Mouse (Mus musculus): ENCODE data around the gene Cisd3. TPM values are rescaled to one million over a fixed set of nuclear protein-coding genes. Genes with fewer than 3 reads are reported as not detected.
A peak's percentile ranks its signal among the peaks of the same experiment; 100 is the strongest.

Cisd3 gene
- total RNA-seq, 1 experiment, result 49.9 TPM

DNA sequence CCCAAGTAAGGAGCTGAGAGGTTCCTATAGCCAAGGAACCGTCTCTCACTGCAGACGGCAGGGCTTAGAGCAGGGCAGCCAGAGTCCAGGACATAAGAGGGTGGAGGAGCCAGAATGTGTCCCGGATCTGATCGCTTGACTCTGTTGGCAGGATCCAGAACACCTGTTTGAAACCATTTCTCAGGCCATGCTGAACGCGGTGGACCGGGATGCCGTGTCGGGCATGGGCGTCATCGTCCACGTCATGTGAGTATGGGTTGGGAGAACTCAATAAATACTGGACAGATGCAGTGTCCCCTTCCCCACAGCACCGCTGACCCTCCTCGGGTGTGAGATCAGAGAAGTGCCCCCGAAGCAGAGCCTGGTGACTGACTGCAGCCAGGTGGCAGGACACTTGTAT is 26.7 kb downstream of the Cisd3 start:
- no peak overlapping the region for H3K27ac ChIP-seq (ENCODE audit: insufficient read depth, low read depth, low read length, poor library complexity, severe bottlenecking)
- peaks cover 20% of the 10 kb centered on the region for H3K36me3 ChIP-seq (ENCODE audit: control insufficient read depth, insufficient read depth, low read length, poor library complexity, severe bottlenecking)
- peaks cover 0 to 2% of the 10 kb centered on the region in 2 experiments; a peak in 1 of 4 replicates for H3K4me1 ChIP-seq (ENCODE audit: control insufficient read depth in 2 of 2, insufficient read depth in 2 of 2, low read length in 2 of 2, poor library complexity in 1 of 2)
- H3K9ac ChIP-seq (ENCODE audit: insufficient read depth, low read depth, low read length, poor library complexity, severe bottlenecking), result no peak overlapping the region
- no peaks in the 10 kb centered on the region for H3K9me3 ChIP-seq (ENCODE audit: control insufficient read depth, insufficient read depth, low read depth, low read length)
- no peak overlapping the region for H3K4me3 ChIP-seq (ENCODE audit: insufficient read depth in 1 of 2, low read depth in 1 of 2, low read length in 2 of 2, poor library complexity in 1 of 2, severe bottlenecking in 1 of 2)
- in situ Hi-C loops (cut with MboI; ENCODE audit: low sequenced_read_pairs in 2 of 2, unreplicated experiment in 2 of 2), result no loop called here
- TF ChIP-seq MAFK (IDR thresholded peaks at IDR 0.05; ENCODE audit: insufficient read depth, low read depth, low read length), result no peak
- no peak for DNase-seq (ENCODE audit: low read depth, low spot score)

DNA sequence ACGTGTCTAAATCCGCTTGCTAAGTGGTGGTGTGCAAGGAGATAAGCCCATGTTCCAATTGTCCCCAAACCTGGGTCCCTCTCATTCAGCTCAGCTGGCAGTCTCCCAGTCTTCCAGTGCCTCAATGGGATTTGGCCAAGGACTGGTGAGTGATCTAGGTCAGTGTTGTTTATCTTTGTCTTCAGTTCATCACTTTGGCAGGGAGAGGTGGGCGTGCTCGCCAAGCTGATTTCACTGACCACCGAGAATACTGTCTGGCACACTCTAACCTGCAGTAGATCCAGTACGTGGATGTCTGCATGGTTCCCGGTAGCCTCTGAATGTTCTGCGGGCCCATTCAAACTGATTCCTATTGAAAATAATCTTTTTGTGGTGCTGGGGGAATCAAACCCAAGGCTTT is 28.3 kb downstream of the Cisd3 start:
- Histone ChIP-seq H3K4me3 (ENCODE audit: insufficient read depth in 1 of 2, low read depth in 1 of 2, low read length in 2 of 2, poor library complexity in 1 of 2, severe bottlenecking in 1 of 2) (no peak overlapping the region), H3K4me1 (ENCODE audit: control insufficient read depth in 2 of 2, insufficient read depth in 2 of 2, low read length in 2 of 2, poor library complexity in 1 of 2) (peaks cover 0 to 8% of the 10 kb centered on the region in 2 experiments; a peak in 1 of 4 replicates), H3K9ac (ENCODE audit: insufficient read depth, low read depth, low read length, poor library complexity, severe bottlenecking) (no peak overlapping the region), H3K27ac (ENCODE audit: insufficient read depth, low read depth, low read length, poor library complexity, severe bottlenecking) (no peak overlapping the region), H3K9me3 (ENCODE audit: control insufficient read depth, insufficient read depth, low read depth, low read length) (no peaks in the 10 kb centered on the region), H3K36me3 (ENCODE audit: control insufficient read depth, insufficient read depth, low read length, poor library complexity, severe bottlenecking) (peaks cover 23% of the 10 kb centered on the region)
- TF ChIP-seq HCFC1 (IDR thresholded peaks at IDR 0.05; ENCODE audit: borderline replicate concordance, insufficient read depth, low read length), result no peak
- no peak for TF ChIP-seq CHD2 (IDR thresholded peaks at IDR 0.05; ENCODE audit: low read depth, low read length)
- TF ChIP-seq ZC3H11A (IDR thresholded peaks at IDR 0.05; ENCODE audit: borderline replicate concordance, low read depth, low read length), result no peak
- TF ChIP-seq ZNF384 (IDR thresholded peaks at IDR 0.05; ENCODE audit: low read depth, low read length), result no peak
- no peak for TF ChIP-seq MAFK (IDR thresholded peaks at IDR 0.05; ENCODE audit: insufficient read depth, low read depth, low read length)
- in situ Hi-C loops (cut with MboI; ENCODE audit: low sequenced_read_pairs in 2 of 2, unreplicated experiment in 2 of 2), result no loop called here
- no peak for DNase-seq (ENCODE audit: low read depth, low spot score)

DNA sequence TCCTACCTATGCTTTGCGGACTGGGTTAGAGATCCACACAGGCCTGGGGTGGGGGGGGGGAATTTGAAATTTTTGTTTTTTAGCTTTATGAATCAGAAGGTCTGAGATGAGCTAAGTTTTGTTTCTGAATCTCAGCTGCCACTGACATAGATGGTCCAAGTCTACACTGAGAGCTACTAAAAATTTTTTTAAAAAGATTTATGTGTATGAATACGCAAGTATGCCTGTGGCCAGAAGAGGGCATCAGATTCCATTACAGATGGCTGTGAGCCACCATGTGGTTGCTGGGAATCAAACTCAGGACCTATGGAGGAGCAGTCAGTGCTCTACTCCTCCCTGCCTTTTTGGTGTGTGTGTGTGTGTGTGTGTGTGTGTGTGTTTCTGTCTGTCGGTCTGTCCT is 28.7 kb downstream of the Cisd3 start:
- H3K9ac ChIP-seq (ENCODE audit: insufficient read depth, low read depth, low read length, poor library complexity, severe bottlenecking), result no peak overlapping the region
- no peak for TF ChIP-seq HCFC1 (IDR thresholded peaks at IDR 0.05; ENCODE audit: borderline replicate concordance, insufficient read depth, low read length)
- peak; percentile 39; the same call in 1 of the 2 replicates for TF ChIP-seq ZNF384 (IDR thresholded peaks at IDR 0.05; ENCODE audit: low read depth, low read length)
- no peaks in the 10 kb centered on the region for H3K9me3 ChIP-seq (ENCODE audit: control insufficient read depth, insufficient read depth, low read depth, low read length)
- in situ Hi-C loops (cut with MboI; ENCODE audit: low sequenced_read_pairs in 2 of 2, unreplicated experiment in 2 of 2), result no loop called here
- H3K36me3 ChIP-seq (ENCODE audit: control insufficient read depth, insufficient read depth, low read length, poor library complexity, severe bottlenecking), result peaks cover 25% of the 10 kb centered on the region
- no peak overlapping the region for H3K4me3 ChIP-seq (ENCODE audit: insufficient read depth in 1 of 2, low read depth in 1 of 2, low read length in 2 of 2, poor library complexity in 1 of 2, severe bottlenecking in 1 of 2)
- DNase-seq (ENCODE audit: low read depth, low spot score), result no peak
- H3K27ac ChIP-seq (ENCODE audit: insufficient read depth, low read depth, low read length, poor library complexity, severe bottlenecking), result no peak overlapping the region
- peaks cover 0 to 8% of the 10 kb centered on the region in 2 experiments; a peak in 1 of 4 replicates for H3K4me1 ChIP-seq (ENCODE audit: control insufficient read depth in 2 of 2, insufficient read depth in 2 of 2, low read length in 2 of 2, poor library complexity in 1 of 2)

DNA sequence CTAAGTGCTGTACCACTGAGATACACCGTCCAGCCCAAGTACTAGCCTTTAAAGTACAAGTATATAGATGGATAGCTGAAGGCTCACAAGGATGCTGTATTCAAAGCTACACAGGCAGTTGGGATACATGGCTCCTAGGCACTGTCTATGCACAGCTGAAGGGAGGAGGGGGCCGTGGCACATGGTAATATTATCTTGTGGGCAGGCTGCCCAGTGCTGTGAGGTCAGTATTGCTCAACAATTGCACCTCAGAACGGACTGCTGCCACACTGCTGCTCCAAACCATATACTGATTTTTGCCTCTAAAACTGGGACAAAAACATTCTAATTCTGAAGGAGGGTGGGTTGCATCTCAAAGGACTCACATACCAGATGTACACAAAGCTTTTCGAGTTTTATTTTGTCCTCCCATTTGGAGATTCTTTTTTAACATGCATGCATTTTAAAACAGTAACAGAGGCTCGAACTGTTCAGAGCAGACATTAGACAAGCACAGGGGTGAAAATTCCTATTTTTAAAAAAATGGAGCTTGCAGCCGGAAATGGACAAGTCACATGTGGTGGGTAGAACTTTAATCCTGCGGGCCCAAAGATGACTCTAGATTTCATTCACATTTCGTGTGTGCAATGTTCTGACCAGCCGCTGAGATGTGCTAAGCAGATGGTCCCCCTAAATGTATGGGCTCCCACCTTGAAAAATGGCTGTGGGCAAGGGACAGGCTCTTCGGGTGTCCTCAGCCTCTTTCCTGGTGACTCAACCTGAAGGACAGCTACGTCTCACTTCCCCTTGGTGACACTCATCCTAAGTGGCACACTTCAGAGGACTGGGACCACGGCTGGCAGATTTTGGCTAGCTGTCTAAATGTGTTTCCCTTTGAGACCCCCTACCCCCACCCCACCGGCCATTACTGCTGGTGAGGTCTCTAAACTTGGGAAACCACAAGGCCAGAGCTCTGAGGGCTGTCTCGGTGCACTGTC is 29.4 kb downstream of the Cisd3 start:
- H3K36me3 ChIP-seq (ENCODE audit: control insufficient read depth, insufficient read depth, low read length, poor library complexity, severe bottlenecking), result peaks cover 31% of the 10 kb centered on the region
- no peak for DNase-seq (ENCODE audit: low read depth, low spot score)
- TF ChIP-seq CHD2 (IDR thresholded peaks at IDR 0.05; ENCODE audit: low read depth, low read length), result no peak
- TF ChIP-seq MAFK (IDR thresholded peaks at IDR 0.05; ENCODE audit: insufficient read depth, low read depth, low read length), result no peak
- no peak for TF ChIP-seq ZC3H11A (IDR thresholded peaks at IDR 0.05; ENCODE audit: borderline replicate concordance, low read depth, low read length)
- no peak for TF ChIP-seq HCFC1 (IDR thresholded peaks at IDR 0.05; ENCODE audit: borderline replicate concordance, insufficient read depth, low read length)
- TF ChIP-seq ZNF384 (IDR thresholded peaks at IDR 0.05; ENCODE audit: low read depth, low read length), result no peak

More for the DNA sequence above, 29.4 kb downstream of the Cisd3 start:
- H3K4me1 ChIP-seq (ENCODE audit: control insufficient read depth in 2 of 2, insufficient read depth in 2 of 2, low read length in 2 of 2, poor library complexity in 1 of 2), result peaks cover 0 to 8% of the 10 kb centered on the region in 2 experiments; a peak in 1 of 4 replicates
- no peaks in the 10 kb centered on the region for H3K9me3 ChIP-seq (ENCODE audit: control insufficient read depth, insufficient read depth, low read depth, low read length)
- H3K27ac ChIP-seq (ENCODE audit: insufficient read depth, low read depth, low read length, poor library complexity, severe bottlenecking), result no peak overlapping the region
- H3K9ac ChIP-seq (ENCODE audit: insufficient read depth, low read depth, low read length, poor library complexity, severe bottlenecking), result no peak overlapping the region
- H3K4me3 ChIP-seq (ENCODE audit: insufficient read depth in 1 of 2, low read depth in 1 of 2, low read length in 2 of 2, poor library complexity in 1 of 2, severe bottlenecking in 1 of 2), result no peak overlapping the region
- in situ Hi-C loops (cut with MboI; ENCODE audit: low sequenced_read_pairs in 2 of 2, unreplicated experiment in 2 of 2), result no loop called here

Measured in ES-E14 (cell line).